Mouse (Mus musculus) frontal cortex, adult 2 months (tissue): ENCODE results near the gene Sesn3. TPM values are rescaled to one million over a fixed set of nuclear protein-coding genes. Genes with fewer than 3 reads are reported as not detected.
"Not testable (repeated sequence)": the region's sequence is repeated elsewhere in the genome, so short reads cannot be mapped to it uniquely, and the experiment has no call there.

Experiments
- DNase-seq, 2 experiments: peaks; one replicate each; pipeline ENCODE4 v3.0.0; 2022; ENCODE audit warnings: low spot score in 1 of 2; ENCODE audit errors: extremely low spot score in 1 of 2
- polyA plus RNA-seq: library from polyadenylated mRNA; depleted of rRNA; stranded (reverse); fragments of >200 nt; gene quantifications from 2 replicates; pipeline ENCODE4 v1.2.3, GENCODE M21; 2012; rRNA removed

The Sesn3 gene
- 38.3 and 39.3 TPM in 2 replicates for polyA plus RNA-seq

DNA sequence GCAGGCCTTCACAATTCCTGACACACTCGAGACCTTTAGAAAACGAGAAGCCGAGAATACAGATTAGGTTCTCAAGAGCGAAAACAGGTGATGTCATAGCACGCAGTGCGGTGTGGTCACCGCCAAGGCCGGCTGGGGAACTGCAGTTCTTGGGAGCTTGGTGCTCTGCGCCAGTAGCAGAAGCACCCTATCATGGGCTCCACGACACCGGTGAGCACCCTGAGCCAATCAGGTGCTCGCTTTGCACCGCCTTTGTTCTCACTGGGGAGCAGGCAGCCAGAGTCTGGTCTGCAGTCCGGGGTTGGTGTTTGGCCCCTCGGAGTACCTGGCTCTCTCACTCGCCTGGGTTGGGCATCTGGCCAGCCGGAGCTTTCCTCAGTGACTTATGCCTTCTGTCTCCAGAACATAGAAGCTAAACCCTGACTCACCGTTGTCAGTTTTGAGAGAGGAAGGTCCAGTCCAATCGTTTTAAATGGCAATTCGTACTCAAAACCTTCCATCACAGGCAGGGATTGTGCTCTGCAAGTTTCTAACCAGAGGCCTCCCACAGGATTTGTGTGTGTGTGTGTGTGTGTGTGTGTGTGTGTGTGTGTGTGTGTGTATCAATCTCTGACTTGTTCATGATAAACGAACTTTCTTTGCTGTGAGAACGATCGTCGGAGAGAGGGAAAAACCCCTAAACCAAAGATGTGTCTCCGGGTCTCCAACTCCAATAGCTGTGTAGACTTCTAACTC lies at the start of gene Sesn3:
Gene Sesn3, plus strand, starts transcription at position 82 of the 735 bp plus-strand sequence.
- DNase-seq: peak; percentile 39 to 71

DNA sequence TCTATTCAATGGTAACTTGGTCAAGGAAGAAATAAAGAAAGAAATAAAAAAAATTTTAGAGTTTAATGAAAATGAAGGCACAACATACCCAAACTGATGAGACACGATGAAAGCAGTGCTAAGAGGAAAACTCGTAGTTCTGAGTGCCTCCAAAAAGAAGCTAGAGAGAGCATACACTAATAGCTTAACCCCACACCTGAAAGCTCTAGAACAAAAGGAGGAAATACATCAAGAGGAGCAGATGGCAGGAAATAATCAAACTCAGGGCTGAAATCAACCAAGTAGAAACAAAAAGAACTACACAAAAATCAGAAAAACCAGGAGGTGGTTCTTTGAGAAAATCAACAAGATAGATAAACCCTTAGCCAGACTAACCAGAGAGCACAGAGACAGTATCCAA lies 47.8 kb upstream of the Sesn3 start:
- DNase-seq: not testable (repeated sequence)

DNA sequence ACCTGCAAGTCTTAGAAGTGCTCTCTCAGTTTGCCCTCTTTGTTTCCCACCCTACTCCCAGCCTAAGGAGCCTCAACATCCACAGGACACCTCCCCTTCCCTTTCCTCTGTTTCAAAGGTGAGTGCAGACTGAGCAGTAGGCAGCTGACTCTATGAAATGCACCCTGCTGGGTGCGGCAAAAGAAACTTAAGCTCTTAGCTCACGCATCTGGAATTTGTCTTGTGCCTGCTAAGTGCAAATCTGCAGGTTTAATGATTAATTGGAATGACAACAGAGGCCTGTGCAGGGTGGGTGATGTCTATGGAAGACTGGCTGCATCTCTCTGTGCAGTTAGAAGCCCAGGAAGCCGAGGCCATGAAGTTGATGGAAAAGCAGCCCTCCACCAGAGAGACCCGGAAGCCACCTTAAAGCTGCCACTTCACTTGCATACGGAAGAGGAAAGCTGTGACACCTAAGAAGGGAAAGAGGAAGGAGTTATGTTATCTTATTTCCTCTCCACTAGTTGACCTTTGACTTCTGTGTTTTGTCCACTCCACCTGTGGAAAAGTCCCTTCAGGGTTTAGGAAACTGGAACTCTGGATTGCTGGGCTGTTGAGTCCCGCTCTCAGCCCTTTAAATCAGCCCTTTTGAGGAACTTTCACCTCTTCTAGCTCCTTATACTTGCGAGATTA lies 41.0 kb upstream of the Sesn3 start:
- no peak for DNase-seq

DNA sequence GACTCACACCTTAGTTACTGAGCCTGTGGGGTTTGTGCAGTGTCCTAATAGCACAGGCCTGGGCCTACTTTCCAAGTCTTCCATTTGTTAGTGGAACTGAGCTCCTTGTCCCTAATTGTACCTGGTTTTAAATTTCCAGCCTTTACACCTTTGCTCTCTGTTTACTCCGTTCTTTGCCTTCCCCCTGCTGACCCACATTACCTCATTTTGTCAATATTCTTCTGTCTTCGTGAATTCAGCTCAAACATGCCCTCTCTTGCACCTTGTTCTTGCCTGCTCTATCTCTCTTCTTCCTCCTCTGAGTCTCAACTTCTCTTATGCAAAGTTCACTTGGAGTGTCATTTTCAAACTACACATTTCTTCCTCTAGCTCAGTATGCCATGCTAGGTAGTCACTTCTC lies 39.6 kb upstream of the Sesn3 start:
- DNase-seq: no peak

DNA sequence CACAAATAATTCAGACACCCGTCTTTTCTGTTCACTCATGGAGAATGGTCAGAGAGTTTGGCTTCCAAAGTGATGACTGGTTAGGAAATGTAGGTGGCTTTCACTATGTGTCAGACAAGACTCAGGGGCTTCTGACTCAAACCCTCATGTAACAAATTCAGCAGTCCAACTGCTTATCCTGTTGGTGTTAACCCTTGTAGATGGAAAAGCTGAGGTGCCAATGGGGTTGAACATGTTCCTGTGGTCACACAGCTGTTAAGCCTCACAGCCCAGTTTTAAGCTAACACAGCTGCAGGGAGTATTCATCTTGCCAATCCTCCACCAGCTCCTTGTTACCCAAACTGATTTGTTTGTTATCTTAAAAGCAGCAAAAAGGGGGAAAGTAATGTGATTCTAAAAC lies 33.9 kb upstream of the Sesn3 start:
- not testable (repeated sequence) for DNase-seq

GRCm38 (mm10) chr9:14242308-14242707 lies 32.6 kb upstream of the Sesn3 start:
- DNase-seq: no peak

DNA sequence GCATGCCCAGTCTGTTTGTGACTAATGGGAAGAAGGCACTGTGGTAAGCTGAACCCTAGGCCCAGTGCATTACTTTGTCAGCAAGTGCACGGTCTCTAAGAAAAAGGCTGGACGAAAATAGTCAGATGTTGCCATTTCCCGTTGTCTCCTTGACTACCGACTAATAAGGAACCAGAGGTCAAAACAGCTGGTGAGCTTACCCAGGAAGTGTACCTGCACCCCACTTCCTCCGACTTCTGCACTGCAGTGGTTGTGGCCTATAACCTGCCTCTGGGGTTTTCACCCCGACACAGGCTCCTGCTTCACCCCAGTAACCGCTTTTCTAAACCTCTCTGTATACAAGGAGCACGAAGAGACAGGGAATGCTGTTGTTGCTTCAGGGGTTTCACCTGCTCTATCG lies 30.3 kb upstream of the Sesn3 start:
- DNase-seq: no peak

- no peak for DNase-seq
Observed at GRCm38 (mm10) chr9:14245013-14245586, 29.8 kb upstream of the Sesn3 start.

DNA sequence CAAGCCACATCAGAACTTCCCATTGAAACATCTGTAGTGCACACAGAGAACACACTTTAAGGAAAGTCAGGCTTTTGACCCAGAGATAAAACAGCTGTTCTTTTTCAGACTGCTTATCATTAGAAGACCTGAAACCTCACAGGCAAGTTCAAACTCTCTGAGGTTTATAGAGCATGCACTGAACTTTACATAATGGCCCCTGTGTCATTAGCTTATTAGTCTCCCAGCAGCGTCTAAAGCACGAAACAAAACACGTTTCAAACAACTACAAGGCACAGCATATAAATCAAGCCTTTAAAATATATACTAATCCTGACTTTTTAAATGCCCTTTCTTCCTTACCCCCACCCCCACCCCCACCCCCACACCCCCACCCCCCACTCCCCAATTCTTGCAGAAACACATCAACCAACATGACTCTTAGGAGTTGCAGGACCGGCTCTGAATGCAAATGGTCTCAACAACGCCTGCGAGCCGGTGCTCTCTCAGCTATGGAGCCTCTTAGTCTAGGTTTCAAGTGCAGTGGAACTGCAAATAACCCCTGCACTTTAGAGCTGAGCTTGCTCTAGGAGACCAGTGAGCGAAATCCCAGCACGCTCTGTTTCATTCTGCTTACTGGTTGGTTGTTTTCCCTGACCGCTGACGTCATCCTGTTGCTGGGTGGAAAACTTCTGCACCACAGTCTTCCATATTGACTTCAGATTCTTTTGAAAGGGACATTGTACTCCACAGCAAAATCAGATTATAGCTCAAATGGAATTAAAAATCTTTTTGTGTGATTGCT lies 28.7 kb upstream of the Sesn3 start:
- peak in 1 of 2 experiments; percentile 45 for DNase-seq

DNA sequence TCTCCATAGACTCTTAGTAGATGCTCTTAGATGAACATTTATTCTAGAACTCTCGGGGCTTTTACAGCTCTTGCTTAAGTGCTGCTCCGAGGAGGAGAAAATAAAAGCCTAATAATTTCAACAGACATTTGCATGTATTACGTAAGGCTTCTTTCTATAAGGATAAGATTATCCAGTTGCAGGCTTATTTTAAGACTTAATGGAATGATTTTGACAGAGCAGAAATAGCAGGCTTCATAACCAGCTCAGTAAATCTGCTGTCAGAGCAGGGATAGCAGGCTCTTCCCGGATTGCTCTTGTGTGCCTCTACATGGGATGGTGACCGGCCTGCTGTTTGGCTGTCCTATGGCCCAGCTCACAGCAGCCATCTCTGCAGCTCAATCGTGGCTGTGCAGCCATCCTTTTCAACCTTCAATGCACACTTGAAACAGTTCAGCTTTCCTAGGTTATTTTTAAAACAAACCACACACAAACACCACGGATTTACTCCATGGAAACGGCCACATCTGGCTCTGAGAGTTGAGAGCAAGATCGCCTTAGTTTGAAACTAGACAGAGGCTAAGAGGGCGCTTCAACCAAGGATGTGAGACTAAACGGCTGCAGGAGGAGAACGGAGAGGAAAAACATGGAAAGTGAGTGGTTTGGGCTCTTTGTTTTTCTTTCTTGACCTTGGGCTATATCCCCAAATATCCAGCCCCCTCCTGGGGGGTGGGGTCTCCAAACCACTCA lies 27.2 kb upstream of the Sesn3 start:
- peak in 1 of 2 experiments; percentile 19 for DNase-seq

DNA sequence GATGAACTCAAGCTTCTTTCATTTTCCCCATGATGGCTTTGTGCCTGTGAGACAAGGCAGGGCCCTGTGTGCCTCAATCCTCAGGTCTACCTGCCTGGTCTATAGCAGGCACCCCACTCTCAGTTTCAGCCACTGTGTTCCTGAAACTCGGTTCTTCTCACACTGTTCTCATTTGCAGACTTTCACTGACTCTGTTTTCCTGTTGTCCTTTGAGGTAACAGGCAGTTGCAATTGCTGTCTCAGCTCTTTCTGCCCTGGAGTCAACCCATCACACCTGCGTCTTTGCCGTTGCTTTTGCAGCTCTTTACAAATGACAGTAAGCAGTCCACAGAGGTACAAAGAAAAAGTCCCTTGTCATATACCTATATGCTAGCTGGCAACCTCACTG lies 26.7 kb upstream of the Sesn3 start:
- DNase-seq: no peak

GRCm38 (mm10) chr9:14261150-14261549 lies 13.7 kb upstream of the Sesn3 start:
- no peak for DNase-seq

DNA sequence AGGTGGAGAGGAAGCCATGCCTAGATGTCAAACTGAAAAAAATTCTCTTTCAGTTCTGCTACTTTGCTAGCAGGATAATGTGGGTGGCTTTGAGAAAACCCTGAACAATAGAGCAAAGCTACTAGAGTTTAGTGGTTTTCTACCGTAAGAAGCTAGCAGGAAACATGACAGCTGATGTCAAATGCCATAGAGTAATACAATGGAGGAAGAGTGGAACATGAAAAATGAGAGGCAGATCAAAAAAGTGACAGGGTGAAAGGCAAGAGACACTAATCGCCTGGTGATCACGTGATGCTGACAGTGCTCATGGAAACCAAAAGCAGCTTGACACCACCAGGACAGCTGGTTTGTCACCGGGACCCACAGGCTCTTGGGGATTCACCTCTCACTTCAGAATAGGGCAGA lies 12.3 kb upstream of the Sesn3 start:
- DNase-seq: no peak

- DNase-seq: no peak
Observed at GRCm38 (mm10) chr9:14266470-14266869, 8.4 kb upstream of the Sesn3 start.

DNA sequence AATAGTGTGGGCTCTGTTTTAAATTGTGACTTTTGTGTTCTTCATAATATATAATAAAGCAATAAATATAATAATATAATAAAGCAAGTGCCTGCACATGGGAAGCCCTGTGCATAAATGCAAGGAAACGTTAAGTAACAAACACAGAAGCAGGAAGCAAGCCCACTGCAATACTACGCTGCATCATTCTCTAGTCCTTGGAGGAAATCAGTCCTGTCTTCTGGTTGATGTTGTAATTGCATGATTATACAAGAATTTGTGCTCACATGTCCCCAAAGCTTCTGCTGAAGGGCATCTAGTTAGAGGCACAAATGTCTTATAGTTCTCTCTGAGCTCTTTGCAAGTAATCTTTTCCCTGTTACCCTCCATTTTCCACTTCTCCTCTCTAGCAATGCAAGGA lies 6.3 kb upstream of the Sesn3 start:
- DNase-seq: no peak

- DNase-seq: no peak
Observed at GRCm38 (mm10) chr9:14272921-14273320, 1.9 kb upstream of the Sesn3 start.

GRCm38 (mm10) chr9:14274586-14274985 lies 281 bp upstream of the Sesn3 start:
- no peak for DNase-seq

DNA sequence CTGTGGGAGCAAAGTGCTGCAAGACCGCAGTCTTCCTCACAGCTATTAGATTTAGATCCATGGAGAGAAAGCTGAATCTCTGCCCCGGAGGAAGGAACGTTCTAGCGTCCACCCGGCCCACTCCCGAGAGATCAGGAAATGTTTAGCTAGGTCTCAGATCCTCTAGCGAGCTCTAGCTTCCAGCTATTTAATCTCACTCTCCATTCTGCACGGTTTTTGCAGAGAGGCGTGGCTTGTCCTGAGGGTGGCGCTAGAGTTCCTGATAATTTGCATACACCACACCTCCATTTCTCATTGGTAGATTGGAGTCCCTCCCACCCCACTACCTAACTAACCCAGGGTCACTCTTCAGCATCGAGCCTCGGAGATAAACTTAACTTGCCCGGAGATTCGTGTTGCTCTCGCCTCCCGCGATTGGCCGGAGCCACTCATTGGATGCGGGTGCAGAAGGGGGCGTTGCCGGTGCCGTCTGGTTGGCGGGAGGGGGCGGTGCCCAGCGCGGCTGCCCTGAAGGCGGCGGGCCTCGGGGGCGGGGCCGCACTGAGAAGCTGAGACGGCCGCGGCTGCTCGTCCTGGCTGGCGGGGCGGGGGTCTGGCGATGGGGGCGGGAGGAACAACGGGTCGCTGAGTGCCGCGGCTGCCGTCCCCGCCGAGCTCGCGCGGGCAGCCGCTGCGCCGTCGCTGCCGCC lies 1.1 kb downstream of the Sesn3 start:
- DNase-seq: peak; percentile 99 to 100

DNA sequence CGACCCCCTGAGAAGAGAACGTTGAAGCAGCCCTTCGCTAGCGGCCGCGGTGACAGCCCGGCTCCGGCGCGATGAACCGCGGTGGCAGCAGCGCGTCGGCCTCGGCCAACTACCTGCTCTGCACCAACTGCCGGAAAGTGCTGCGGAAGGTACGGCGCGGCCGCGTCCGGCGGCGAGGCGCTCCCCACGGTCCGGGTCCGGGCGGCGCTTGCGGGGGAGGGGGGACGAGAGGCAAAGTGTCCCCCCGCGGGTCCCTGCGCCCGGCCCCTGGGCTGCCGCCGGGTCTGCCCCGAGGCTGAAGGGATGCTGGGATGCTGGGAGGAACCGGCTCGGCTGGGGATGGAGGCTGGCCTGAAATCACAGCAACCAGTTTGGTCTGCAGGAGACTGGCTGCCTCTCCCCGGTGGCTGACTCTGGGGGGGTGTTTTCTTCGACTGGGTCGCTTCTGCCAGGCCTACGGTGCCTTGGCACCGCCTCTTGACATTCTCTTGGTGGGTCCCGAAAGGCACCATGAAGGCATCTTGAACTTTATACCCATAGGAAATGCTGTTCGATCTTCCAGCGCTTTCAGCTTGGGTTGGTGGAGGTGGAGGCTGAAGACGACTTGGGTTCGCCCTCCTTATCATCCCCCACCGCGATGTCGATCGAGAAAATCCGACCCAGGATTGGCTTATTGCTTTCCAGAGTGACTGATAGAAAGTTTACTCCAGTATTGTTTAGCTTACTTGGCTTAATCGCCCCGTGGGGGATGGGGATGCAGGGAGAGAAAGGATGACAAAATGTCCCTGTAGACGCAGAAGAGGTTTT lies 1.8 kb downstream of the Sesn3 start:
- DNase-seq: peak in 1 of 2 experiments; percentile 53
